Mouse (Mus musculus) testis, adult 2 months (tissue): ENCODE results near the gene Slco4a1.

Experiments used
- CTCF ChIP-seq: fragments of 200-500 bp; IDR thresholded peaks from 2 replicates; pipeline ENCODE4 v1.5.1; 2012; ENCODE audit warnings: low read depth, mild to moderate bottlenecking, inconsistent platforms, low read length, moderate library complexity; ENCODE audit not compliant: control insufficient read depth, insufficient read depth, insufficient replicate concordance
- POLR2A ChIP-seq: fragments of 200-500 bp; IDR thresholded peaks from 2 replicates; pipeline ENCODE4 v1.6.1; 2012; ENCODE audit warnings: low read depth, mild to moderate bottlenecking, inconsistent platforms, low read length, moderate library complexity; ENCODE audit not compliant: control insufficient read depth

GRCm38 (mm10) chr2:180417731-180418130 is 38.3 kb upstream of the Slco4a1 start:
- no peak for TF ChIP-seq CTCF
- TF ChIP-seq POLR2A: no peak
